Mouse (Mus musculus) lung, adult 2 months (tissue): ENCODE data around the gene Rora. TPM values are rescaled to one million over a fixed set of nuclear protein-coding genes. Genes with fewer than 3 reads are reported as not detected.
A peak's percentile ranks its signal among the peaks of the same experiment; 100 is the strongest.

Experiments used
- DNase-seq: peaks from one replicate; pipeline ENCODE4 v3.0.0; 2022
- H3K4me1 ChIP-seq: fragments of 200-500 bp; 2 replicates; pipeline ENCODE4 v1.6.1; 2011; ENCODE audit warnings: low read length; ENCODE audit not compliant: control insufficient read depth, insufficient read depth
- H3K4me3 ChIP-seq: fragments of 200-500 bp; replicated peaks from 2 replicates; pipeline ENCODE3; 2011; ENCODE audit warnings: low read depth, mild to moderate bottlenecking, control low read depth, low read length; ENCODE audit errors: extremely low read depth
- CTCF ChIP-seq: fragments of 200-500 bp; IDR thresholded peaks from 2 replicates; pipeline ENCODE4 v1.5.1; 2011; ENCODE audit warnings: mild to moderate bottlenecking, low read length, control low read depth; ENCODE audit not compliant: insufficient read depth
- POLR2A ChIP-seq: fragments of 200-500 bp; IDR thresholded peaks from 2 replicates; pipeline ENCODE4 v1.6.1; 2011; ENCODE audit warnings: low read depth, mild to moderate bottlenecking, control low read depth, low read length, borderline replicate concordance; ENCODE audit errors: extremely low read depth
- WGBS: fragments of 180-500 bp; shearing (Covaris S2); methylation state at CpG from one replicate; pipeline ENCODE4 v1.1.7; 2018; 5-methylcytosine and 5-hydroxymethylcytosine counted together
- polyA plus RNA-seq: library from polyadenylated mRNA; depleted of rRNA; stranded (reverse); fragments of >200 nt; gene quantifications from 2 replicates; pipeline ENCODE4 v1.2.3, GENCODE M21; 2012

The Rora gene
- polyA plus RNA-seq, 1 experiment, result 17.8 TPM

DNA sequence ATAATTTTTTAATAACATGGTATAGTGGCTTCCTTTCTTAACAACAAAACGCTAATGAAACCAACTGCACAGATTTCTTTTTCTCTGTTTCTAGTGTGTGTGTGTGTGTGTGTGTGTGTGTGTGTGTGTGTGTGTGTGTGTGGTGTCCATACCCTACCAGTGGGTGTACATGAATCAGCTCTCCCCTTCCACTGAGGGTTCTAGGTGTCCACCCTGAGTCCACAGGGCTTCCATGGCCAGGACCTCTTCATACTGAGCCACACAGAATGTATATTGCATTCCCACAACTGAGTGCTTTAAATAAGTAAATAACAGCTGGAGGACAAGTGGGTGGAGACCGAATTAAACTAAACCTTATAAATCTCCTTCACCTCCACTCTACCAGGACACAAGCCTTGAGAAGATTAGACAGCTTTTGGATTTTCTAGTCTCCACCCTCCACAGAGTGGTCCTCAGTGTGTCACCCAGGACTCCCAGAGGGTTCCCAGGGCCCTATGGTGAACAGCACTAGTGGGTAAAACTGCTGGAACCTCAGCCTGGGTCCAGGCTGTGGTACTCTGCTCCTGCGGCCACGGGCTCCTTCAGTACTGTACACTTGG lies 649.9 kb downstream of the Rora start:
- peaks cover 26% of the 10 kb centered on the region for H3K4me1 ChIP-seq
- TF ChIP-seq POLR2A, result no peak
- TF ChIP-seq CTCF, result no peak
- H3K4me3 ChIP-seq, result no peak overlapping the region
- DNase-seq, result no peak
- WGBS, result 82% methylated on average over 4 of the region's 4 CpGs

GRCm38 (mm10) chr9:69303962-69304361 lies 650.4 kb downstream of the Rora start:
- TF ChIP-seq CTCF (no peak), POLR2A (no peak)
- 95% methylated on average over 4 of the region's 4 CpGs for WGBS
- peaks cover 23% of the 10 kb centered on the region for H3K4me1 ChIP-seq

DNA sequence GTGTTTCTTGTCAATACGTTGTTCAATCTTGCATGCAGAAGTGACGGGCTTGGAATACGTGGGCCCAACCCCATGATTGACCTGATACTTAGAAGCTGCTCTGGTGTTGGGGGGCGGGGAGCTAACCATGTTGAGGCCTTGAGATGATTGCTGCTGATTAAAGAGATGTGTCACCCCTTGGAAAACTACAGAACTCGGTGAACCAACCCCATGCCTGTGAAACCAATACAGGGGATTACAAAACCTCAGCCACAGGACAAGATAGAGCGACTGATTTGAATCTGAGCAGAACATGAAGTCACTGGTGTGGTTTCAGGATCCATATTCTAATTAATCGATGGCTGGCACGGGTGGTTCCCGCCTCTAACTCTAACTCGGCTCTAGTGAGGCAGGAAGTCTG lies 650.9 kb downstream of the Rora start:
- WGBS, result 66% methylated on average over 10 of the region's 10 CpGs
- TF ChIP-seq POLR2A, result no peak
- TF ChIP-seq CTCF, result no peak
- DNase-seq, result no peak

More at GRCm38 (mm10) chr9:69303962-69304361, 650.4 kb downstream of the Rora start:
- no peak for DNase-seq
- H3K4me3 ChIP-seq, result no peak overlapping the region

GRCm38 (mm10) chr9:69304991-69305390 lies 651.4 kb downstream of the Rora start:
- H3K4me1 ChIP-seq, result peaks cover 17% of the 10 kb centered on the region
- no peak for TF ChIP-seq POLR2A
- no peak for TF ChIP-seq CTCF
- no peak for DNase-seq
- WGBS, result 70% methylated on average over 3 of the region's 3 CpGs
- no peak overlapping the region for H3K4me3 ChIP-seq

More for the DNA sequence above, 650.9 kb downstream of the Rora start:
- Histone ChIP-seq H3K4me3 (no peak overlapping the region), H3K4me1 (peaks cover 18% of the 10 kb centered on the region)

- no peak for DNase-seq
- 78% methylated on average over 9 of the region's 9 CpGs for WGBS
- H3K4me1 ChIP-seq, result peaks cover 11% of the 10 kb centered on the region
- TF ChIP-seq CTCF (peak; percentile 35), POLR2A (no peak)
- H3K4me3 ChIP-seq, result no peak overlapping the region
These were observed 653.3 kb downstream of the Rora start for GRCm38 (mm10) chr9:69306734-69307528.

DNA sequence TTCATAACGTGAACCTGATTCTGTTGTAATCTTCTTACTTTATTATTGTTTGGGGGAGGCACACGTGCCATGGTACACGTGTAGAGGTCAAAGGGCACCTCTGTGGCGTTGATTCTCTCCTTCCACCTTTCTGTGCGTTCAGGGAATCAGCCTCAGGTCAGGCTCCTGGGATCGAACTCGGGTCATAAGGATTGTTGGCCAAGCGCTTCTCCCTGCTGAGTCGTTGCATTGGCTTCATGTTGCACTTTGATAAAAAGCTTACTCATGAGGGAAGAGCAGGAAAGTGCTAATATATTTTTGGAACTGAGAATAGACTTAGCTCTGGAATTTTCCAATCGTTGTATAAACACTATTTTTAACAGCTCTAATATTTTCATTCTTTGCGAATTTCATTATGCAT lies 654.4 kb downstream of the Rora start:
- peaks cover 11% of the 10 kb centered on the region for H3K4me1 ChIP-seq
- WGBS, result 68% methylated on average over 11 of the region's 11 CpGs
- no peak overlapping the region for H3K4me3 ChIP-seq
- no peak for TF ChIP-seq POLR2A
- no peak for TF ChIP-seq CTCF
- no peak for DNase-seq

DNA sequence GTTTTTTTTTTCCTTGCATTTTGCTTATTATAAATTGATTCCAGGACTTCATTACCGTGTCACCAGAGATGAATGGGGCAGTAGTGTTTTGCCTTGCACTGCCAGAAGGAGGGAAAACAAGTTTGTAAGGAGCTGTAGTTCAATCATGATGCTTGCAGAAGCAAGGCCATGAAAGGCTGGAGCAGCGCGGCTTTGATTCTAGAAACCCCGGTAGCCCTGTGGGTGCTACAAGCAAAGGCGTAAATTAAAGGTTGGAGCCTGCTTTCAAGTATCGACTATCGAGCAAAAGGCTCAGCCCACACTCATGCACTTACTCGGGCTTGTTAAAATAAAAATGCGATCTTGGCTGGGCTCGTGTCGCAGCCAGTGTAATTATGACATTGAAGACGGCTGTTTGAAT lies 656.9 kb downstream of the Rora start:
- no peak for TF ChIP-seq CTCF
- no peak for TF ChIP-seq POLR2A
- Histone ChIP-seq H3K4me3 (no peak overlapping the region), H3K4me1 (peaks cover 15% of the 10 kb centered on the region)
- DNase-seq, result no peak
- 53% methylated on average over 12 of the region's 12 CpGs for WGBS

GRCm38 (mm10) chr9:69313297-69313696 lies 659.7 kb downstream of the Rora start:
- Histone ChIP-seq H3K4me3 (no peak overlapping the region), H3K4me1 (peaks cover 8% of the 10 kb centered on the region)
- 81% methylated on average over 3 of the region's 3 CpGs for WGBS
- TF ChIP-seq POLR2A (no peak), CTCF (no peak)
- no peak for DNase-seq

GRCm38 (mm10) chr9:69314451-69315210 lies 661.0 kb downstream of the Rora start:
- no peak for DNase-seq
- TF ChIP-seq POLR2A, result no peak
- TF ChIP-seq CTCF, result no peak
- WGBS, result 61% methylated on average over 9 of the region's 9 CpGs
- no peak overlapping the region for H3K4me3 ChIP-seq
- H3K4me1 ChIP-seq, result peaks cover 12% of the 10 kb centered on the region
